Mouse (Mus musculus) intestine, embryonic 14.5 days (tissue): ENCODE data around the gene Olfr1331. TPM values are rescaled to one million over a fixed set of nuclear protein-coding genes. Genes with fewer than 3 reads are reported as not detected.
"Not testable (repeated sequence)": the region's sequence is repeated elsewhere in the genome, so short reads cannot be mapped to it uniquely, and the experiment has no call there.

Experiments used
- ATAC-seq: fragments of 200-750 bp; cut with Nextera tagmentation; replicated peaks from 2 replicates; pipeline ENCODE4 v1.8.0; 2017; ENCODE audit warnings: low read depth, moderate number of reproducible peaks, moderate TSS enrichment, moderate library complexity; ENCODE audit not compliant: low FRiP score, low TSS enrichment
- DNase-seq: peaks from one replicate; pipeline ENCODE4 v3.0.0-alpha.2; 2018; ENCODE audit warnings: low spot score
- H3K27ac ChIP-seq: fragments of 300-500 bp; sonication (generic); 2 replicates; pipeline ENCODE4 v1.5.1; 2014; ENCODE audit warnings: low read depth, mild to moderate bottlenecking, control low read depth
- H3K27me3 ChIP-seq: fragments of 300-500 bp; sonication (generic); replicated peaks from 2 replicates; pipeline ENCODE4 v1.6.1; 2014; ENCODE audit warnings: low read length, control low read depth; ENCODE audit not compliant: control insufficient read depth, insufficient read depth
- H3K36me3 ChIP-seq: fragments of 300-500 bp; sonication (generic); 2 replicates; pipeline ENCODE4 v1.6.1; 2014; ENCODE audit warnings: low read length, control low read depth; ENCODE audit not compliant: control insufficient read depth, insufficient read depth
- H3K4me1 ChIP-seq: fragments of 300-500 bp; sonication (generic); replicated peaks from 2 replicates; pipeline ENCODE4 v1.6.1; 2014; ENCODE audit warnings: low read length, control low read depth, mixed read lengths; ENCODE audit not compliant: control insufficient read depth, insufficient read depth
- H3K4me2 ChIP-seq: fragments of 300-500 bp; sonication (generic); 2 replicates; pipeline ENCODE4 v1.6.1; 2014; ENCODE audit warnings: low read length
- H3K4me3 ChIP-seq: fragments of 300-500 bp; sonication (generic); 2 replicates; pipeline ENCODE4 v1.5.1; 2014; ENCODE audit warnings: low read depth, low read length, control low read depth, mixed read lengths
- H3K9ac ChIP-seq: fragments of 300-500 bp; sonication (generic); 2 replicates; pipeline ENCODE4 v1.6.1; 2014; ENCODE audit warnings: mild to moderate bottlenecking, low read length
- H3K9me3 ChIP-seq: fragments of 300-500 bp; sonication (generic); 2 replicates; pipeline ENCODE4 v1.6.1; 2016; ENCODE audit warnings: low read length, control low read depth; ENCODE audit not compliant: control insufficient read depth
- WGBS: fragments of 180-500 bp; shearing (Covaris S2); extraction: QIAGEN DNeasy Blood & Tissue Kit; methylation state at CpG from one replicate; pipeline ENCODE4 v1.1.7; 2014; 5-methylcytosine and 5-hydroxymethylcytosine counted together
- polyA plus RNA-seq: library from polyadenylated mRNA; unstranded; fragments of >200 nt; fragmentation: Nextera tagmentation; extraction: Ambion mirVana; gene quantifications from 2 replicates; pipeline ENCODE4 v1.2.1, GENCODE M21; 2014

Gene Olfr1331
- polyA plus RNA-seq: not detected in 2 replicates

DNA sequence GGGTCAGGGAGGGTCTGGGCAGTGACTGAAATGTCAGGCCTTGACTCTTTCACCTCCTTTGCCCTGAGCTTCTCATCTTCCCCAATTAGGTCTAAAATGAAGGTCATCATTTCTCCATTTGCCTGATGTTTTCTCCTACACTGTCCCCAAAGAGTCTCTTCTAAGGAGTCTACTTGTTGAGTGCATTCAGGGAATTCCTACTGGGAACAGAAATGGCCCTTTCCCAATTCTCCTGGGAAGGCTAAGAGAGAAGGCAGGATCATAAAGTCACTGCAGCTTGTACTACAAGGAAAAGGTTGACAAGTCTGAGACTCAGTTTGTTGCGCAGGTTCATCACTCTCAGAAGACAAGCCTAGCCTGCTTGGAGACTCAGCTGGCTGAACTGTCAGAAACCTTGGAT is at the start of gene Olfr1331:
Gene Olfr1331 (plus strand): TSS at position 301 of the 400 bp plus-strand sequence.
- no peak for DNase-seq
- no peak for ATAC-seq
- Histone ChIP-seq H3K9ac (no peak within 1 kb of the TSS), H3K9me3 (no peaks in the 10 kb centered on the region), H3K4me2 (no peak within 1 kb of the TSS), H3K4me3 (no peak within 1 kb of the TSS), H3K4me1 (no peaks in the 10 kb centered on the region), H3K36me3 (no peaks in the 10 kb centered on the region), H3K27ac (no peak within 1 kb of the TSS), H3K27me3 (no peaks in the 10 kb centered on the region)
- WGBS: 86% methylated on average over 1 of the region's 1 CpGs

DNA sequence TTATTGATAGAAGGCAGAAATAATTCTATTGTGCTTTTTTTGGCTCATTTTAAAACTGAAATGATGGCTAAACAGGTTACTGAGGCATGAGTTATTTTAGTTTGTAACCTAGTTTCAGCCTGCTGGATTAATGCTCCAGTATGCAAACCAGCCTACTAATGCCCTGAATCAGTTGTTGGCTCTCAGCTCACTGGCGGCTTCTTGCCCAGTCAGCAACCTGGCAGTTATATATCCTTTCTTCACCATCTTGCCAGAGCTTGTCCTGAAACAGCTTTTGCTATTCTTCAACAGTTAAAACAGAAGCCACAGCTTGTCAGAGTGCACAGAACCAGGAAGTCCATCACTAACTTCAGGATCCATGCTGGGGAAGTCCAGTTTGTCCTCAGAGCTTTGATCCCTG is 45.5 kb upstream of the Olfr1331 start:
- no peaks in the 10 kb centered on the region for H3K36me3 ChIP-seq
- no peak overlapping the region for H3K4me3 ChIP-seq
- no peak overlapping the region for H3K27ac ChIP-seq
- H3K9ac ChIP-seq: no peak overlapping the region
- H3K9me3 ChIP-seq: no peaks in the 10 kb centered on the region
- no peak for ATAC-seq
- no peak for DNase-seq
- H3K4me1 ChIP-seq: no peaks in the 10 kb centered on the region
- 88% methylated on average over 1 of the region's 1 CpGs for WGBS
- no peaks in the 10 kb centered on the region for H3K27me3 ChIP-seq
- no peak overlapping the region for H3K4me2 ChIP-seq

DNA sequence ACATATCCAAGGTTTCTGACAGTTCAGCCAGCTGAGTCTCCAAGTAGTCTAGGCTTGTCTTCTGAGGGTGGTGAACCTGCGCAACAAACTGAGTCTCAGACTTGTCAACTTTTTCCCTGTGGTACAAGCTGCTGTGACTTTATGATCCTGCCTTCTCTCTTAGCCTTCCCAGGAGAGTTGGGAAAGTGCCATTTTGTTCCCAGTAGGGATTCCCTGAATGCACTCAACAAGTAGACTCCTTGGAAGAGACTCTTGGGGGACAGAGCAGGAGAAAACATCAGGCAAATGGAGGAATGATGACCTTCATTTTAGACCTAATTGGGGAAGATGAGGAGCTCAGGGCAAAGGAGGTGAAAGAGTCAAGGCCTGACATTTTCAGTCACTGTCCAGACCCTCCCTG is 28.3 kb upstream of the Olfr1331 start, which contains the start of gene Olfr1333:
Gene Olfr1333 (minus strand): TSS at position 101 of the 400 bp plus-strand sequence.
- Histone ChIP-seq H3K4me3 (no peak within 1 kb of the TSS), H3K9me3 (no peaks in the 10 kb centered on the region), H3K36me3 (no peaks in the 10 kb centered on the region), H3K27me3 (no peaks in the 10 kb centered on the region), H3K9ac (no peak within 1 kb of the TSS), H3K4me1 (no peaks in the 10 kb centered on the region), H3K4me2 (no peak within 1 kb of the TSS), H3K27ac (no peak within 1 kb of the TSS)
- 94% methylated on average over 1 of the region's 1 CpGs for WGBS
- DNase-seq (no peak), ATAC-seq (no peak)

DNA sequence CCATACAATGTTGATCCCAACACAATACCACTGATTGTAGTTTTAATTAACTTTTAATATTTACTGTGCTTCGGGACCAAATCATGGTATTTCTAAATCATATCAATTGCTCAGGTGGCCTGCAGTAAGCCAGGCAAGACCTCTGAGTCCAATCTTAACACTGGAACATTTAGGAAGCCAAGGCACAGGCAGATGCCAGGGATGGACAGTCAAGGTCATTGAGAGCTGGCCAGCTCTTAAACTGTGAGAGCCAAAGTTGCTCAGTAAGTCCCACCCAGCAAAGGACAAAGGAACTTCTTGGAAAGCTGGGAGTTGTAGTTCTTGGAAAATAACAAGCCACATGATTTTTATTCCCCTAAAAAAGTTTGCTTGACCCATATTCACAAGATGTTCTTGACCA is 2.7 kb upstream of the Olfr1331 start:
- DNase-seq: no peak
- no peaks in the 10 kb centered on the region for H3K36me3 ChIP-seq
- H3K27ac ChIP-seq: no peak overlapping the region
- H3K4me1 ChIP-seq: no peaks in the 10 kb centered on the region
- H3K9ac ChIP-seq: no peak overlapping the region
- no peak overlapping the region for H3K4me2 ChIP-seq
- H3K9me3 ChIP-seq: no peaks in the 10 kb centered on the region
- H3K27me3 ChIP-seq: no peaks in the 10 kb centered on the region
- H3K4me3 ChIP-seq: no peak overlapping the region
- 90% methylated on average over 1 of the region's 1 CpGs for WGBS
- no peak for ATAC-seq

DNA sequence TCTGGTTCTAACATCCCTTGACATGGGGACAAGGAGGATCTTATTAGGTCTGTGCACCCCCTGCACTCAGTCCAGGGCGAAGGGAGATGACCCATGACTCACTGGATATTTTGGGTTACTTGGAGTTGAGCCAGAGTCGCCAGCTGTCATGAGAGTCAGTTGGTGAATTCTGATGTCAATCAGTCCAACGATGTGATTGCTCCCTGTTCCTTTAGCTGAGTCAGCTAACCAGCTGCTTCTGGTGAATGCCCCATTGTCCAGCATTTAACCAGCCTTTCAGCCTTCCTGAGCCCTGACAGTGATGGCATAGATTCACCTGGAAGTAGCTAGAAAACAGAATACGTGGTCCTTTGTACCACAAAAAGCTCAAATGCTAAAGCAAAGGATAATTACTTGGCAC is 1.7 kb upstream of the Olfr1331 start:
- 73% methylated on average over 4 of the region's 4 CpGs for WGBS
- H3K9me3 ChIP-seq: no peaks in the 10 kb centered on the region
- H3K4me3 ChIP-seq: no peak overlapping the region
- H3K4me2 ChIP-seq: no peak overlapping the region
- no peaks in the 10 kb centered on the region for H3K27me3 ChIP-seq
- no peak overlapping the region for H3K9ac ChIP-seq
- H3K4me1 ChIP-seq: no peaks in the 10 kb centered on the region
- H3K36me3 ChIP-seq: no peaks in the 10 kb centered on the region
- no peak overlapping the region for H3K27ac ChIP-seq
- no peak for ATAC-seq
- DNase-seq: no peak

DNA sequence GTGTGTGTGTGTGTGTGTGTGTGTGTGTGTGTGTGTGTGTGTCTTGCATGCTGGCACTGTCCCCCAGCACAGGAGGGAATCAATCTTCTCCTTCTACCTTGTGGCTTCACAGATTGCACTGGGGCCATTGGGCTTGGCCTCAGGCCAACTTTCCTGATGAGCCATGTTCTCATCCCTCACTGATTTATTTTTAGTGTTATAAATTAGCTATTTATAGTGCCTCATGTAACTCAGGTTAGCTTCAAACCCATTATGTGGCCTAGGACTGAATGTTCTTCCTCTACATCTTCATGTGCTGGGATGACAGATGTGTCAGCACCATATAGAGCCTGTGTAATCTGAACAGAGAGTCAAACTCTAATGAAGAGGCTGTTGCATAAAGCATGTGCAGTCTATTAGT is 3.1 kb downstream of the Olfr1331 start:
- H3K27me3 ChIP-seq: no peaks in the 10 kb centered on the region
- ATAC-seq: no peak
- no peak overlapping the region for H3K4me2 ChIP-seq
- no peak overlapping the region for H3K9ac ChIP-seq
- DNase-seq: no peak
- no peaks in the 10 kb centered on the region for H3K4me1 ChIP-seq
- no peak overlapping the region for H3K27ac ChIP-seq
- H3K9me3 ChIP-seq: no peaks in the 10 kb centered on the region
- no peaks in the 10 kb centered on the region for H3K36me3 ChIP-seq
- no peak overlapping the region for H3K4me3 ChIP-seq

DNA sequence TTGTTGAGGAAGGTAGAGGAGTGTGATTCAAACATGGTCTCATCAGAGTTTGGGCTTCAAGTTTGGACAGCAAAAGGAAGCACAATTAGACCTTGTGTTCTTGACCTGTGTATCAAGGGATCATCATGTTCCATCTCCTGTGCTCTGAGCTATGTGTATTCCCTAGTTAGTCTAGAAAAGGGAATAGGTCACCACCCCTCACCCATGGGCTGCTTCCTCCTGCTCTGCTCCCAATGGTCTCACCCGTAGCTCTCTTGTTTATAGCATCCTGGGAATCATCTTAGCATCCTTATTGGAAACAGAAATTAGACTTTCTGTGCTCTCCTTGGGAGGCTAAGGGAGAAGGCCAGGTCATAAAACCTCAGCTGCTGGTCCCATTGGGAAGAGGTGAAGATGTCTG is 23.8 kb downstream of the Olfr1331 start, which contains the start of gene Olfr1330:
Gene Olfr1330 (plus strand): TSS at position 301 of the 400 bp plus-strand sequence.
- no peak within 1 kb of the TSS for H3K4me3 ChIP-seq
- 71% methylated on average over 1 of the region's 1 CpGs for WGBS
- ATAC-seq: no peak

DNA sequence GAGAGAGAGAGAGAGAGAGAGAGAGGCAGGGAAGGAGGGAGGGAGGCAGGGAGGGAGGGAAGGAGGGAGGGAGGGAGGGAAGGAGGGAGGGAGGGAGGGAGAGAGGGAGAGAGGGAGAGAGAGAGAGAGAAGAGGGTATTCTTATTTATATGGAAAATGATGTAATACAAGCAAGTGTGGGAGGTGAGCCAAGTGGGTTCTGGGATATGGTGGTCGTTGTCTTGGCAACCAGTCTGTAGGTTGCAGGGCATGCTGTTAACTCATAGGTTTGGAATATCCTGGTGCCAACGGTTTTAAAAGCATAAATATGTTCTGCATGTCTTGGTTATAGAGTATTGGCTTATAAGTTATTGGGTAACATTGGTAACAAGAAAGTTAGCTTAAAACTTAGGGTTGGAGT is 37.5 kb downstream of the Olfr1331 start:
- Histone ChIP-seq H3K9me3 (no peaks in the 10 kb centered on the region), H3K4me1 (no peaks in the 10 kb centered on the region), H3K27ac (no peak overlapping the region), H3K27me3 (no peaks in the 10 kb centered on the region), H3K4me2 (no peak overlapping the region), H3K36me3 (no peaks in the 10 kb centered on the region), H3K9ac (no peak overlapping the region), H3K4me3 (no peak overlapping the region)
- no peak for ATAC-seq
- no peak for DNase-seq
- 66% methylated on average over 2 of the region's 2 CpGs for WGBS

More for the DNA sequence above, 23.8 kb downstream of the Olfr1331 start, which contains the start of gene Olfr1330:
- no peaks in the 10 kb centered on the region for H3K4me1 ChIP-seq
- no peaks in the 10 kb centered on the region for H3K27me3 ChIP-seq
- H3K36me3 ChIP-seq: no peaks in the 10 kb centered on the region
- no peak for DNase-seq
- H3K27ac ChIP-seq: no peak within 1 kb of the TSS
- no peak within 1 kb of the TSS for H3K9ac ChIP-seq
- H3K4me2 ChIP-seq: no peak within 1 kb of the TSS
- H3K9me3 ChIP-seq: no peaks in the 10 kb centered on the region

DNA sequence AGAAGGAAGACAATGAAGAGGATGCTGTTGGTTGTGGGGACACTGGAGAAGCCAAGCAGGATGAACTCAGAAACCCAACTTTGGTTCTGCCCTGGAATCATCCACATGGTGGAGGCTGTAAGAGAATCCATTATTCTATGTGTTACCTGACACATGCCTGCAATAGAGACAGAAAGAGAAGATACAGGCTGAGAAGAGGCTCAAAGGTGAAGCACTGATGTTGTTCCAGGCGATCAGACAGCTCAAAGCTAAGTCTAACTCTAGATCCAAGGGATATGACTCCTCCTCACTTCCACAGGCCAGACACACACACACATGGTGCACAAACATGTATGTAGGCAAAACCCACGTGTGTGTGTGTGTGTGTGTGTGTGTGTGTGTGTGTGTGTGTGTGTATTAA is 52.9 kb downstream of the Olfr1331 start, which contains the start of gene Olfr1329:
Gene Olfr1329 (minus strand): TSS at position 101 of the 400 bp plus-strand sequence.
- not testable (repeated sequence) for ATAC-seq, H3K4me2 ChIP-seq, H3K36me3 ChIP-seq, H3K4me3 ChIP-seq, H3K9ac ChIP-seq, H3K9me3 ChIP-seq, H3K27me3 ChIP-seq, H3K4me1 ChIP-seq, H3K27ac ChIP-seq, DNase-seq
- WGBS: 50% methylated on average over 2 of the region's 2 CpGs
